Mouse (Mus musculus) testis, adult 2 months (tissue): Measurements from ENCODE around the gene Ap3b1. TPM values are rescaled to one million over a fixed set of nuclear protein-coding genes. Genes with fewer than 3 reads are reported as not detected.
"Not testable (repeated sequence)": the region's sequence is repeated elsewhere in the genome, so short reads cannot be mapped to it uniquely, and the experiment has no call there.

Experiments used
- H3K27ac ChIP-seq: fragments of 200-500 bp; 2 replicates; pipeline ENCODE4 v1.5.1; 2012; ENCODE audit warnings: low read depth, low read length; ENCODE audit not compliant: control insufficient read depth, insufficient read depth
- H3K27me3 ChIP-seq: fragments of 200-500 bp; 2 replicates; pipeline ENCODE4 v1.6.1; 2012; ENCODE audit warnings: mild to moderate bottlenecking, low read length, moderate library complexity; ENCODE audit not compliant: control insufficient read depth, insufficient read depth
- H3K36me3 ChIP-seq: fragments of 200-500 bp; 2 replicates; pipeline ENCODE4 v1.6.1; 2012; ENCODE audit warnings: mild to moderate bottlenecking, low read length; ENCODE audit not compliant: control insufficient read depth, insufficient read depth
- H3K4me1 ChIP-seq: fragments of 200-500 bp; 2 replicates; pipeline ENCODE4 v1.6.1; 2012; ENCODE audit warnings: low read length; ENCODE audit not compliant: control insufficient read depth, insufficient read depth
- H3K4me3 ChIP-seq: fragments of 200-500 bp; 2 replicates; pipeline ENCODE4 v1.5.1; 2012; ENCODE audit warnings: low read depth, mild to moderate bottlenecking, low read length, moderate library complexity, mixed read lengths; ENCODE audit not compliant: control insufficient read depth
- CTCF ChIP-seq: fragments of 200-500 bp; IDR thresholded peaks from 2 replicates; pipeline ENCODE4 v1.5.1; 2012; ENCODE audit warnings: low read depth, mild to moderate bottlenecking, inconsistent platforms, low read length, moderate library complexity; ENCODE audit not compliant: control insufficient read depth, insufficient read depth, insufficient replicate concordance
- POLR2A ChIP-seq: fragments of 200-500 bp; IDR thresholded peaks from 2 replicates; pipeline ENCODE4 v1.6.1; 2012; ENCODE audit warnings: low read depth, mild to moderate bottlenecking, inconsistent platforms, low read length, moderate library complexity; ENCODE audit not compliant: control insufficient read depth
- polyA plus RNA-seq: library from polyadenylated mRNA; depleted of rRNA; stranded (reverse); fragments of >200 nt; gene quantifications from 2 replicates; pipeline ENCODE4 v1.2.3, GENCODE M21; 2012; rRNA removed

Gene Ap3b1
- polyA plus RNA-seq: 114 and 122 TPM in 2 replicates

DNA sequence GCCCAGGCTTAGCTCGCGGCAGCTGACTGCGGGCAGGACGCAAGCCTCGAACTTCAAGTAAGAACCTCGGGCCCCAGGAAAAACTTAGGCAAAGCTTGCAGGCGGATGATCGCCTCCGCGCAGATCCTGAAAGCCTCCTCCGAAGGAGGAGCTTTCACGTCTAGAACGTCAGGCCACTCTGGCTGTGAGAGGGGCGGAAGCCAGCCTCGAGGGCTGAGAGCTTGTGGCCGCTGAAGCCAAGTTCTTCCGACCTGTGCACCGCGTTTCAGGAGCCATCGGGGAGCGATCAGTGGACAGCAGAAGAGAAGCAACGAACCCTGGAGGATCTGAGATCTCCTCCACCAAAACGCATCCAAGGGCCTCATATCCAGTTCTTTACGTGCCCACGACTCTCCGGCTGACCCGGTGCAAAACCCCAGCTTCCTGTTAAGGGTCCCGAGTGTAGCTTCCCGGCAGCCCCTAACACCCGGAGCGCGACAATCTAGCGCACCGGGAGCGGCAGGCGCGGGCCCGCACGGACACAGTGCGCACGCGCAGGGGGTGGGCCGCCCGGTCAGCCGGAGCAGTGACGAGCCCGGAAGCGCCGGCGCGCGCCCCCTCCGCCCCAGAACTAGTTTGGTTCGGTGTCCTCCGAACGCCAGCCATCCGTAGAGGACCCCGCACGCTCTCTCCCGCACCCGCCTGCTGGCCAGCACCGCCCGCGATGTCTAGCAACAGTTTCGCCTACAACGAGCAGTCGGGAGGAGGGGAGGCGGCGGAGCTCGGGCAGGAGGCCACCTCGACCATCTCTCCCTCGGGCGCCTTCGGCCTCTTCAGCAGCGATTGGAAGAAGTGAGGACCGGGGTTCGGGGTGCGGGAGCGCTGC is at the start of gene Ap3b1:
TSS of gene Ap3b1 (plus strand) at position 560 of the 865 bp plus-strand sequence.
- peak within 1 kb of the TSS; percentile 75 for H3K27ac ChIP-seq
- no peaks in the 10 kb centered on the region for H3K27me3 ChIP-seq
- peaks cover 4% of the 10 kb centered on the region for H3K4me1 ChIP-seq
- peak within 1 kb of the TSS; percentile 92 for H3K4me3 ChIP-seq
- H3K36me3 ChIP-seq: no peaks in the 10 kb centered on the region
- TF ChIP-seq CTCF: no peak
- peak; percentile 82 for TF ChIP-seq POLR2A

DNA sequence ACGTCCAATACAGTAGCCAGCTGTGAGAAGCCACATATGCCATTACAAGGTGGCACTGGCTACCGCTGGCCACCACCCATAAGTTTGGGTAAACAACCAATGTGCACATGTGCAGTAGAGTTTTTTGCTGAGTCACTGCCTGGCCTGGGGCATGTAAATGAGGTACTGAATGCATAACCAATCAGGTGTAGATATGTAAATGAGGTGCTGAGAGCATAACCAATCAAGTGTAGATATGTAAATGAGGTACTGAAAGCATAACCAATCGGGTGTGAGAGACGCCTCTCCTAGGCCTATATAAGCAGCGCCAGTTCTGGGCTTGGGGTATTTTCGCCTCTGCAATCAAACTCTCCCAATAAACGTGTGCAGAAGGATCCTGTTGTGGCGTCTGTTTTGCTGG is 45.9 kb upstream of the Ap3b1 start:
- not testable (repeated sequence) for H3K4me3 ChIP-seq, H3K27ac ChIP-seq, H3K4me1 ChIP-seq, H3K36me3 ChIP-seq, H3K27me3 ChIP-seq

GRCm38 (mm10) chr13:94316975-94317511 is 41.7 kb upstream of the Ap3b1 start:
- Histone ChIP-seq H3K36me3 (no peaks in the 10 kb centered on the region), H3K4me1 (peaks cover 3% of the 10 kb centered on the region), H3K27ac (no peak overlapping the region), H3K27me3 (no peaks in the 10 kb centered on the region), H3K4me3 (no peak overlapping the region)
- TF ChIP-seq POLR2A: no peak

DNA sequence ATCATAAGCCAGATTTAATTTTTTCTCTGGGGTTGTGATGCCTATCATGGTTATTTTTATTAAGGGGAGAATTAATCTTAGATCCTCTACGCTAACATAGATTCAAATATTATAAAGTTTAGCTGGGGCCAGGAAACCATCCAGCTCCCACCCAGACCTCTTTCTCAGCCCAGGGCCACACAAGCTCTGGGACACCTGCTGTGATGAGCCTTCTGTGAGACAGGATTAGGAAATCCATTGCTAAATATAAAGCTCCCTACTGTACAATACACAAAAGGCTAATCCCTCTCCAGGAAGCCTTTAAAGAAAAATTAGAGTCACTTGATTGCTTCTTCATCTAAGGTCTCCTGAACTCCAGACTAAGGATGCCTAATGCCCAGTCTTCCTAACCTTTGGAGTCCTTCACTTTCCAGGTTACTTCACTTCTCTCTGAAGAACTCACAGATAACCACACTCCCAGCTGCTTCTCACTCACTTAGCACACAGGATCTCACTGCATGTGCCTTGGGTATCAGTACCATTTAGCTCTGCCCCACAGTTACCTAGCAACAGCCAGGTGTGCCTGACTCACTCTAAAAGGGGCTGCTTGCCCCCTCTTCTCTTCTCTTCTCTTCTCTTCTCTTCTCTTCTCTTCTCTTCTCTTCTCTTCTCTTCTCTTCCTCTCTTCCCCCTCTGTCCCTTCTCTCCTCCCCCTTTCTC is 37.5 kb upstream of the Ap3b1 start:
- Histone ChIP-seq H3K36me3 (no peaks in the 10 kb centered on the region), H3K27ac (no peak overlapping the region), H3K27me3 (no peaks in the 10 kb centered on the region), H3K4me3 (no peak overlapping the region), H3K4me1 (peaks cover 3% of the 10 kb centered on the region)
- TF ChIP-seq CTCF (no peak), POLR2A (no peak)

DNA sequence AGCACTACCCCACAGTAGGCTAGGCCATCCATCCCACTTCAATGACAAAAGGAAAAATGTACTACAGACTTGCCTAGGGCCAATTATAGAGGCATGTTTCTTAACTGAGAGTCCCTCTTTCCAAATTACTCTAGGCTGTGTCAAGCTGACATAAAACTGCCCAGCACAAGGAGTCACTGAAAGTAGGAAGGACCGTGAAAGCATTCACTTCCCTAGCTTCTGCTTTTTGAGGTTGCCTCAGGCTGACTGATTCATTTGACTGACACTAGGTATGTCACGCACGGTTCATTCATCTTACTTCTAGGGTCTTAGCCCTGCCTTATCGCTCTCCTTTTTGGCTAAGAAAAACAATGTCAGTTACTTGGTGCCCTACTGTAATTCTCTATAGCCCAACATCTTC is 36.3 kb upstream of the Ap3b1 start:
- Histone ChIP-seq H3K4me3 (no peak overlapping the region), H3K4me1 (peaks cover 3% of the 10 kb centered on the region), H3K27me3 (no peaks in the 10 kb centered on the region), H3K27ac (no peak overlapping the region), H3K36me3 (no peaks in the 10 kb centered on the region)
- TF ChIP-seq CTCF (no peak), POLR2A (no peak)

DNA sequence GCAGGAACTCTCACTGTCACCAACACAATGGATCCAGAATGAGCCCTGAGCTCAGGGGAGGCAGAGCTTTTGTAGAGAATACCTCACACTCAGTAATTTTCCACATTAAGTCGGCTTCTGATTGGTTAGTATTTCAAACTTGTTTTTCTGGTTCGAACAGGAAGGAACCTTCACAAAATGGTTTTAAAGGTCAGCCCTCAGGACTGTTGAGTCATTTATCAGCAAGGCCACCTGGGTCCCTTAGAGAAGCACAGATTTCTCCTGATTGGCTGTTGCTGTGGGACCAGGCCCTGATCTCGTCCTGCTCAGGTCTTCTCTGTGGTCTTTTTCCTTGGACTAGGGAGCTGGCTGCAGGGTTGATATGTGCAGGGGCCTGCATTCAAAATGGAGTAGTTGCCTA is 30.7 kb upstream of the Ap3b1 start:
- H3K27me3 ChIP-seq: no peaks in the 10 kb centered on the region
- no peak overlapping the region for H3K27ac ChIP-seq
- no peaks in the 10 kb centered on the region; the same call in 1 of the 2 replicates for H3K4me1 ChIP-seq
- no peaks in the 10 kb centered on the region for H3K36me3 ChIP-seq
- TF ChIP-seq CTCF (no peak), POLR2A (no peak)
- H3K4me3 ChIP-seq: no peak overlapping the region

DNA sequence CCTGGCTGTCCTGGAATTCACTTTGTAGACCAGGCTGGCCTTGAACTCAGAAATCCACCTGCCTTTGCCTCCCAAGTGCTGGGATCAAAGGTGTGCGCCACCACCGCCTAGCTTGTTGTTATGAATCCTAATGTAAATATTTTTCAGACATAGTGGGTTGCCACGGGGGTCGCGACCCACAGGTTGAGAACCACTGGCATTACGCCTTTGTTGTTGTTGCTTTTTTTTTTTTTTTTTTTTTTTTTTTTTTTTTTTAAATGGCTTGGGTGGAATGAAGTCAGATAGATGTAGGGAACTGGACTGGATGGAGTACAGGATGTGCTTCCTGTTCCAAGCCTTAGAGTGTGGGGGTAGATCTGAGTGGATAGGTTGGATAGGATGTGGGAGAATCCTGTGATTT is 29.8 kb upstream of the Ap3b1 start:
- not testable (repeated sequence) for H3K4me1 ChIP-seq, H3K27me3 ChIP-seq, H3K27ac ChIP-seq, H3K36me3 ChIP-seq, H3K4me3 ChIP-seq
